Mouse (Mus musculus) liver, postnatal 0 days (tissue): ENCODE measurements at regions not wholly inside any gene's neighbourhood (a gene's known extent, or its start where the extent isn't known, plus 50 kb on each side); places are given as distances from the start of the nearest gene placed in this dataset.

Experiments
- CTCF ChIP-seq: sonication (generic); IDR thresholded peaks from 2 replicates; pipeline ENCODE4 v1.5.1; 2016; ENCODE audit warnings: antibody characterized with exemption, low read depth
- EP300 ChIP-seq: IDR thresholded peaks from 2 replicates; pipeline ENCODE4 v1.6.1; 2016; ENCODE audit warnings: antibody characterized with exemption, low read depth, mild to moderate bottlenecking

GRCm38 (mm10) chr6:51790693-51791092, 221.7 kb downstream of the Skap2 start:
- TF ChIP-seq EP300: no peak
- TF ChIP-seq CTCF: no peak
